Mouse (Mus musculus) MEL (cell line): ENCODE data around the gene Ggcx. TPM values are rescaled to one million over a fixed set of nuclear protein-coding genes. Genes with fewer than 3 reads are reported as not detected.
"Not testable (repeated sequence)": the region's sequence is repeated elsewhere in the genome, so short reads cannot be mapped to it uniquely, and the experiment has no call there.

Source experiments
- DNase-seq: peaks from one replicate; pipeline ENCODE4 v3.0.0; 2011; ENCODE audit warnings: low read depth, low spot score
- H3K27ac ChIP-seq: 2 replicates; pipeline ENCODE4 v1.5.1; 2012; ENCODE audit warnings: low read depth, mild to moderate bottlenecking, control low read depth, low read length, moderate library complexity; ENCODE audit not compliant: control insufficient read depth
- H3K27me3 ChIP-seq, 2 experiments: fragments of 150-350 bp in 1 of 2; sonication (generic) in 1 of 2; 2 replicates each; pipeline ENCODE4 v1.6.1; 2012; ENCODE audit warnings: low read length in 2 of 2, mild to moderate bottlenecking in 2 of 2, improper control_type of control experiment in 1 of 2, moderate library complexity in 1 of 2; ENCODE audit not compliant: insufficient read depth in 2 of 2, control insufficient read depth in 1 of 2
- H3K36me3 ChIP-seq, 2 experiments: 2 replicates each; pipeline ENCODE4 v1.6.1; 2012 to 2014; ENCODE audit warnings: low read length in 2 of 2, improper control_type of control experiment in 1 of 2, inconsistent platforms in 1 of 2, mild to moderate bottlenecking in 1 of 2; ENCODE audit not compliant: insufficient read depth in 2 of 2, control insufficient read depth in 1 of 2
- H3K4me1 ChIP-seq, 2 experiments: fragments of 150-350 bp in 1 of 2; sonication (generic) in 1 of 2; 2 replicates each; pipeline ENCODE4 v1.6.1; 2012; ENCODE audit warnings: low read length in 2 of 2, improper control_type of control experiment in 1 of 2, mild to moderate bottlenecking in 1 of 2; ENCODE audit not compliant: insufficient read depth in 2 of 2, control insufficient read depth in 1 of 2
- H3K4me3 ChIP-seq, 2 experiments: fragments of 150-350 bp in 1 of 2; sonication (generic) in 1 of 2; 2 replicates each; pipeline ENCODE4 v1.5.1; 2012; ENCODE audit warnings: low read depth in 2 of 2, low read length in 2 of 2, mild to moderate bottlenecking in 2 of 2, moderate library complexity in 2 of 2, control low read depth in 1 of 2, improper control_type of control experiment in 1 of 2; ENCODE audit not compliant: control insufficient read depth in 1 of 2, insufficient read depth in 1 of 2
- H3K79me2 ChIP-seq: 2 replicates; pipeline ENCODE4 v1.6.1; 2012; ENCODE audit warnings: mild to moderate bottlenecking, low read length, moderate library complexity; ENCODE audit not compliant: control insufficient read depth, poor library complexity, insufficient read depth
- H3K9ac ChIP-seq: 2 replicates; pipeline ENCODE4 v1.6.1; 2012; ENCODE audit warnings: low read depth, mild to moderate bottlenecking, control low read depth, low read length, moderate library complexity; ENCODE audit not compliant: control insufficient read depth, poor library complexity, severe bottlenecking
- H3K9me3 ChIP-seq: fragments of 150-350 bp; sonication (generic); replicated peaks from 2 replicates; pipeline ENCODE4 v1.6.1; 2012; ENCODE audit warnings: mild to moderate bottlenecking, low read length, improper control_type of control experiment, moderate library complexity; ENCODE audit not compliant: insufficient read depth
- CHD1 ChIP-seq: IDR thresholded peaks from 2 replicates; pipeline ENCODE4 v1.6.1; 2012; ENCODE audit warnings: low read depth, mild to moderate bottlenecking, inconsistent platforms, low read length, improper control_type of control experiment
- E2F4 ChIP-seq: IDR thresholded peaks from 2 replicates; pipeline ENCODE4 v1.6.1; 2011; ENCODE audit warnings: low read depth, low read length, improper control_type of control experiment, borderline replicate concordance
- EP300 ChIP-seq, 2 experiments: IDR thresholded peaks; 2 replicates each; pipeline ENCODE4 v1.6.1; 2011; ENCODE audit warnings: improper control_type of control experiment in 2 of 2, low read length in 2 of 2, low read depth in 1 of 2, mild to moderate bottlenecking in 1 of 2
- GABPA ChIP-seq: IDR thresholded peaks from 2 replicates; pipeline ENCODE4 v1.6.1; 2012; ENCODE audit warnings: low read depth, mild to moderate bottlenecking, inconsistent platforms, low read length, improper control_type of control experiment, moderate library complexity
- GATA1 ChIP-seq: IDR thresholded peaks from 2 replicates; pipeline ENCODE4 v1.6.1; 2011; ENCODE audit warnings: low read depth, low read length, improper control_type of control experiment
- MYC ChIP-seq: IDR thresholded peaks from 2 replicates; pipeline ENCODE4 v1.6.1; 2011; ENCODE audit warnings: low read depth, mild to moderate bottlenecking, low read length, improper control_type of control experiment, moderate library complexity
- POLR2AphosphoS2 ChIP-seq: IDR thresholded peaks from 2 replicates; pipeline ENCODE4 v1.6.1; 2011; ENCODE audit warnings: low read length, improper control_type of control experiment
- POLR2AphosphoS5 ChIP-seq: IDR thresholded peaks from 2 replicates; pipeline ENCODE4 v1.6.1; 2012; ENCODE audit warnings: low read depth, borderline replicate concordance, mild to moderate bottlenecking, inconsistent platforms, low read length, moderate library complexity, mixed read lengths
- USF2 ChIP-seq, 2 experiments: IDR thresholded peaks; 2 replicates each; pipeline ENCODE4 v1.6.1; 2011 to 2012; ENCODE audit warnings: improper control_type of control experiment in 2 of 2, low read length in 2 of 2, borderline replicate concordance in 1 of 2, inconsistent platforms in 1 of 2, low read depth in 1 of 2, mild to moderate bottlenecking in 1 of 2; ENCODE audit not compliant: insufficient read depth in 1 of 2
- polyA plus RNA-seq, 2 experiments: library from polyadenylated mRNA; stranded (reverse) in 1 of 2; unstranded in 1 of 2; fragments of >175 nt in 1 of 2; fragments of >200 nt in 1 of 2; gene quantifications; 2 replicates each; pipeline versions ENCODE4 v1.2.1 to v1.2.4; 2012; ENCODE audit warnings: low replicate concordance in 2 of 2, low read depth in 1 of 2; ENCODE audit not compliant: insufficient read length in 2 of 2, insufficient read depth in 1 of 2, missing spikeins in 1 of 2
- total RNA-seq: library from RNA; depleted of rRNA; stranded (reverse); fragments of 300-350 nt; gene quantifications from 2 replicates; pipeline ENCODE4 v1.2.3, GENCODE M21; 2012

Gene Ggcx
- total and polyA plus RNA-seq, 3 experiments: 5.2 to 5.4 TPM; not detected in 1

GRCm38 (mm10) chr6:72445011-72445410 lies 30.9 kb downstream of the Ggcx start:
- no peak for TF ChIP-seq EP300 (IDR thresholded peaks at IDR 0.05; ENCODE audit: low read depth in 1 of 2, low read length in 2 of 2)
- TF ChIP-seq USF2 (IDR thresholded peaks at IDR 0.05; ENCODE audit: borderline replicate concordance in 1 of 2, insufficient read depth in 1 of 2, low read depth in 1 of 2, low read length in 2 of 2): no peak
- no peak for TF ChIP-seq GABPA
- no peak for TF ChIP-seq E2F4
- no peak for TF ChIP-seq POLR2AphosphoS2
- no peak for TF ChIP-seq CHD1
- TF ChIP-seq MYC: no peak
- H3K36me3 ChIP-seq: peaks cover 0 to 15% of the 10 kb centered on the region in 2 experiments; a peak in 2 of 4 replicates
- peaks cover 6% of the 10 kb centered on the region for H3K79me2 ChIP-seq
- H3K4me3 ChIP-seq: no peak overlapping the region
- peaks cover 5 to 14% of the 10 kb centered on the region in 2 experiments for H3K4me1 ChIP-seq
- no peaks in the 10 kb centered on the region for H3K9me3 ChIP-seq
- DNase-seq: no peak
- no peak overlapping the region for H3K27ac ChIP-seq
- no peaks in the 10 kb centered on the region for H3K27me3 ChIP-seq
- H3K9ac ChIP-seq: no peak overlapping the region

- DNase-seq: no peak
- TF ChIP-seq POLR2AphosphoS5 (no peak), EP300 (IDR thresholded peaks at IDR 0.05; ENCODE audit: low read depth in 1 of 2, low read length in 2 of 2) (no peak), GATA1 (0 out of 2 replicates have a peak, but pooled peaks have one; percentile 11)
- H3K27me3 ChIP-seq: no peaks in the 10 kb centered on the region
Observed at GRCm38 (mm10) chr6:72447487-72447886, 33.4 kb downstream of the Ggcx start.

GRCm38 (mm10) chr6:72451778-72452177 lies 37.7 kb downstream of the Ggcx start:
- Histone ChIP-seq H3K36me3 (peaks cover 0 to 16% of the 10 kb centered on the region in 2 experiments; a peak in 2 of 4 replicates), H3K4me1 (peaks cover 13 to 20% of the 10 kb centered on the region in 2 experiments)
- not testable (repeated sequence) for H3K9ac ChIP-seq, DNase-seq, H3K9me3 ChIP-seq, H3K79me2 ChIP-seq, H3K27ac ChIP-seq, H3K27me3 ChIP-seq, H3K4me3 ChIP-seq

More at GRCm38 (mm10) chr6:72447487-72447886, 33.4 kb downstream of the Ggcx start:
- peaks cover 0 to 6% of the 10 kb centered on the region in 2 experiments; a peak in 2 of 4 replicates for H3K36me3 ChIP-seq
- H3K27ac ChIP-seq: no peak overlapping the region
- peaks cover 0 to 3% of the 10 kb centered on the region in 2 experiments; a peak in 2 of 4 replicates for H3K4me1 ChIP-seq
- no peak overlapping the region for H3K9ac ChIP-seq
- H3K4me3 ChIP-seq: no peak overlapping the region
- no peaks in the 10 kb centered on the region for H3K9me3 ChIP-seq
- H3K79me2 ChIP-seq: no peaks in the 10 kb centered on the region
